Mouse (Mus musculus): ENCODE measurements around the gene Prpf6.

DNA sequence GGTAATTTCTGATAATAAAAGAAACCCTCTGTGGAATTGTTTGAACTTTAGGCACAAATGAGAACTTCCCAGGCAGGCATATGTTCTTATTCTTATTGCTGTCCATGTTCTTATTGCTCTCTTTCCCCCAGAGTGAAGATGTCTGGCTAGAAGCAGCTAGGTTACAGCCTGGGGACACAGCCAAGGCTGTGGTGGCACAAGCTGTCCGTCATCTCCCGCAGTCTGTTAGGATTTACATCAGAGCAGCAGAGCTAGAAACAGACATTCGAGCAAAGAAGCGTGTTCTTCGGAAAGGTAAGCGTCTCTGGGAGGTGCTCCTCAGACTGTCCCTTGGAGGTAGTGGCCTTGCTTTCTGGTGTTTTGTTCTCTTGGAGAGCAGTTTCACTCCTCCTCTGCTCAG lies 41.0 kb downstream of the Prpf6 start:
- TF ChIP-seq POLR2A (IDR thresholded peaks at IDR 0.05; ENCODE audit: insufficient read depth, low read length) (no peak), EP300 (IDR thresholded peaks at IDR 0.05; ENCODE audit: insufficient read depth, low read depth, low read length) (no peak), CTCF (IDR thresholded peaks at IDR 0.05; ENCODE audit: low read depth, low read length) (no peak)

Measured in ES-Bruce4 (cell line).